Mouse (Mus musculus): ENCODE measurements at regions not wholly inside any gene's neighbourhood (a gene's known extent, or its start where the extent isn't known, plus 50 kb on each side); places are given as distances from the start of the nearest gene placed in this dataset.

- H3K4me2 ChIP-seq (replicated peaks; ENCODE audit: low read depth, low read length), result no peak overlapping the region
- H3K27ac ChIP-seq (ENCODE audit: low read length), result no peak overlapping the region
- no peak for TF ChIP-seq CTCF (IDR thresholded peaks at IDR 0.05)
- no peak for TF ChIP-seq EP300 (IDR thresholded peaks at IDR 0.05)
- 77% methylated on average over 1 of the region's 1 CpGs for WGBS
- H3K9ac ChIP-seq (replicated peaks; ENCODE audit: low read depth), result no peak overlapping the region
- no peaks in the 10 kb centered on the region for H3K9me3 ChIP-seq (ENCODE audit: low read length)
- DNase-seq (ENCODE audit: low spot score), result no peak
- no peaks in the 10 kb centered on the region for H3K36me3 ChIP-seq (ENCODE audit: insufficient read depth, low read length)
- no peaks in the 10 kb centered on the region for H3K27me3 ChIP-seq (replicated peaks; ENCODE audit: insufficient read depth, low read length)
- no peak for ATAC-seq
- H3K4me3 ChIP-seq (ENCODE audit: low read depth, low read length), result no peak overlapping the region
- no peaks in the 10 kb centered on the region for H3K4me1 ChIP-seq (ENCODE audit: insufficient read depth, low read depth, low read length)
Measured at GRCm38 (mm10) chr17:93609261-93609660, 410.4 kb downstream of the Adcyap1 start.

- no peak overlapping the region for H3K4me3 ChIP-seq (ENCODE audit: low read depth, low read length)
- H3K9me3 ChIP-seq (ENCODE audit: low read length), result no peaks in the 10 kb centered on the region
- ATAC-seq, result no peak
- no peak overlapping the region for H3K9ac ChIP-seq (replicated peaks; ENCODE audit: low read depth)
- no peaks in the 10 kb centered on the region for H3K27me3 ChIP-seq (replicated peaks; ENCODE audit: insufficient read depth, low read length)
- no peaks in the 10 kb centered on the region for H3K4me1 ChIP-seq (ENCODE audit: insufficient read depth, low read depth, low read length)
- H3K4me2 ChIP-seq (replicated peaks; ENCODE audit: low read depth, low read length), result no peak overlapping the region
- 42% methylated on average over 1 of the region's 1 CpGs for WGBS
- no peaks in the 10 kb centered on the region for H3K36me3 ChIP-seq (ENCODE audit: insufficient read depth, low read length)
- no peak overlapping the region for H3K27ac ChIP-seq (ENCODE audit: low read length)
- no peak for DNase-seq (ENCODE audit: low spot score)
- TF ChIP-seq EP300 (IDR thresholded peaks at IDR 0.05) (no peak), CTCF (IDR thresholded peaks at IDR 0.05) (no peak)
Measured at GRCm38 (mm10) chr17:93609942-93610596, 411.3 kb downstream of the Adcyap1 start.
